Mouse (Mus musculus): ENCODE results near the gene Vmn2r87. TPM values are rescaled to one million over a fixed set of nuclear protein-coding genes. Genes with fewer than 3 reads are reported as not detected.
"Not testable (repeated sequence)": the region's sequence is repeated elsewhere in the genome, so short reads cannot be mapped to it uniquely, and the experiment has no call there.

The Vmn2r87 gene
- total RNA-seq (2012; rRNA removed), result not detected in 2 replicates
- total RNA-seq (2014; rRNA removed), result not detected in 2 replicates
- polyA plus RNA-seq (2012; ENCODE audit: insufficient read length, low read depth), result not detected in 2 replicates

GRCm38 (mm10) chr10:130497296-130497695 lies at the start of gene Vmn2r87:
Vmn2r87 (minus strand) TSS chr10:130497396.
- dilution Hi-C loops (cut with MboI; ENCODE audit: extremely low pct_ligation_motif_present, extremely low pct_unique_long_range_greater_than_20kb, low sequenced_read_pairs), result no loop called here
- no peak for TF ChIP-seq TBP (conservative IDR thresholded peaks at IDR 0.05; ENCODE audit: low read depth, low read length)
- TF ChIP-seq SMC3 (IDR thresholded peaks at IDR 0.05; ENCODE audit: low read depth, low read length), result no peak
- no peak for TF ChIP-seq EP300 (IDR thresholded peaks at IDR 0.05; ENCODE audit: low read length)
- TF ChIP-seq TCF12 (IDR thresholded peaks at IDR 0.05; ENCODE audit: low read depth, low read length), result no peak
- no peak for TF ChIP-seq MAX (IDR thresholded peaks at IDR 0.05; ENCODE audit: low read length)
- TF ChIP-seq GABPA (IDR thresholded peaks at IDR 0.05; ENCODE audit: insufficient replicate concordance, low read depth, low read length), result no peak
- Histone ChIP-seq H3K4me1 (ENCODE audit: control insufficient read depth in 1 of 2, insufficient read depth in 2 of 2) (no peaks in the 10 kb centered on the region), H3K27me3 (replicated peaks) (no peaks in the 10 kb centered on the region), H3K4me2 (ENCODE audit: insufficient read depth, low read depth, poor library complexity, severe bottlenecking) (no peak within 1 kb of the TSS), H3K79me2 (replicated peaks; ENCODE audit: control insufficient read depth, extremely low read depth, insufficient read depth, poor library complexity, severe bottlenecking) (no peaks in the 10 kb centered on the region), H3K9ac (ENCODE audit: insufficient read depth, low read depth) (no peak within 1 kb of the TSS), H3K36me3 (replicated peaks in 1 of 2; ENCODE audit: control insufficient read depth in 1 of 2, insufficient read depth in 1 of 2, low read length in 1 of 2) (no peaks in the 10 kb centered on the region), H3K9me3 (replicated peaks; ENCODE audit: low read length) (no peaks in the 10 kb centered on the region), H3K27ac (ENCODE audit: insufficient read depth, low read depth) (no peak within 1 kb of the TSS), H3K4me3 (replicated peaks in 1 of 3; ENCODE audit: low read depth in 2 of 3, low read length in 2 of 3, poor library complexity in 1 of 3) (no peak within 1 kb of the TSS)
- no peak for DNase-seq (ENCODE audit: extremely low read depth)
- in situ Hi-C loops (cut with MboI; ENCODE audit: low pct_ligation_motif_present, low pct_unique_long_range_greater_than_20kb, low sequenced_read_pairs), result no loop called here

GRCm38 (mm10) chr10:130544331-130544730 lies 47.1 kb upstream of the Vmn2r87 start:
- in situ Hi-C loops (cut with MboI; ENCODE audit: low pct_ligation_motif_present, low pct_unique_long_range_greater_than_20kb, low sequenced_read_pairs); DNase-seq (ENCODE audit: extremely low read depth); H3K4me3 ChIP-seq (replicated peaks in 1 of 3; ENCODE audit: low read depth in 2 of 3, low read length in 2 of 3, poor library complexity in 1 of 3); H3K27ac ChIP-seq (ENCODE audit: insufficient read depth, low read depth); H3K36me3 ChIP-seq (replicated peaks in 1 of 2; ENCODE audit: control insufficient read depth in 1 of 2, insufficient read depth in 1 of 2, low read length in 1 of 2); dilution Hi-C loops (cut with MboI; ENCODE audit: extremely low pct_ligation_motif_present, extremely low pct_unique_long_range_greater_than_20kb, low sequenced_read_pairs); H3K9ac ChIP-seq (ENCODE audit: insufficient read depth, low read depth); H3K9me3 ChIP-seq (replicated peaks; ENCODE audit: low read length); H3K27me3 ChIP-seq (replicated peaks): not testable (repeated sequence)
- H3K79me2 ChIP-seq (replicated peaks; ENCODE audit: control insufficient read depth, extremely low read depth, insufficient read depth, poor library complexity, severe bottlenecking), result peaks cover 48% of the 10 kb centered on the region
- H3K4me1 ChIP-seq (ENCODE audit: control insufficient read depth in 1 of 2, insufficient read depth in 2 of 2), result peaks cover 3 to 23% of the 10 kb centered on the region in 2 experiments; a peak in 2 of 4 replicates
- peak overlapping the region; percentile 99 for H3K4me2 ChIP-seq (ENCODE audit: insufficient read depth, low read depth, poor library complexity, severe bottlenecking)

- Histone ChIP-seq H3K79me2 (replicated peaks; ENCODE audit: control insufficient read depth, extremely low read depth, insufficient read depth, poor library complexity, severe bottlenecking) (peaks cover 38% of the 10 kb centered on the region), H3K4me1 (ENCODE audit: control insufficient read depth in 1 of 2, insufficient read depth in 2 of 2) (peaks cover 3 to 18% of the 10 kb centered on the region in 2 experiments; a peak in 2 of 4 replicates), H3K9ac (ENCODE audit: insufficient read depth, low read depth) (peak overlapping the region; percentile 84), H3K4me3 (replicated peaks in 1 of 3; ENCODE audit: low read depth in 2 of 3, low read length in 2 of 3, poor library complexity in 1 of 3) (peak overlapping the region; percentile 61 to 92 (median 89)), H3K4me2 (ENCODE audit: insufficient read depth, low read depth, poor library complexity, severe bottlenecking) (peak overlapping the region; percentile 99), H3K27ac (ENCODE audit: insufficient read depth, low read depth) (peak overlapping the region; percentile 59)
- in situ Hi-C loops (cut with MboI; ENCODE audit: low pct_ligation_motif_present, low pct_unique_long_range_greater_than_20kb, low sequenced_read_pairs); dilution Hi-C loops (cut with MboI; ENCODE audit: extremely low pct_ligation_motif_present, extremely low pct_unique_long_range_greater_than_20kb, low sequenced_read_pairs); H3K27me3 ChIP-seq (replicated peaks); H3K9me3 ChIP-seq (replicated peaks; ENCODE audit: low read length); H3K36me3 ChIP-seq (replicated peaks in 1 of 2; ENCODE audit: control insufficient read depth in 1 of 2, insufficient read depth in 1 of 2, low read length in 1 of 2): not testable (repeated sequence)
- TF ChIP-seq MXI1 (IDR thresholded peaks at IDR 0.05; ENCODE audit: low read depth, low read length) (peak; percentile 89), MYC (IDR thresholded peaks at IDR 0.05; ENCODE audit: low read depth, low read length) (peak; percentile 75), POLR2A (IDR thresholded peaks at IDR 0.05; ENCODE audit: low read depth, low read length) (peak; percentile 84), ZMIZ1 (IDR thresholded peaks at IDR 0.05; ENCODE audit: low read depth, low read length) (0 out of 2 replicates have a peak, but pooled peaks have one; percentile 53), HCFC1 (IDR thresholded peaks at IDR 0.05; ENCODE audit: low read depth, low read length) (peak; percentile 16; the same call in 1 of the 2 replicates), NELFE (IDR thresholded peaks at IDR 0.05; ENCODE audit: low read depth, low read length) (peak; percentile 69), TBP (conservative IDR thresholded peaks at IDR 0.05; ENCODE audit: low read depth, low read length) (peak; percentile 77), POLR2AphosphoS2 (IDR thresholded peaks at IDR 0.05; ENCODE audit: low read depth, low read length) (peak; percentile 61; the same call in 1 of the 2 replicates), NRF1 (IDR thresholded peaks at IDR 0.05; ENCODE audit: low read depth, low read length) (0 out of 2 replicates have a peak, but pooled peaks have one; percentile 13), IRF4 (IDR thresholded peaks at IDR 0.05; ENCODE audit: low read depth, low read length) (peak; percentile 38; the same call in 1 of the 2 replicates), TCF12 (IDR thresholded peaks at IDR 0.05; ENCODE audit: low read depth, low read length) (peak; percentile 41; the same call in 1 of the 2 replicates), MAX (IDR thresholded peaks at IDR 0.05; ENCODE audit: low read length) (peak; percentile 76), SIN3A (IDR thresholded peaks at IDR 0.05; ENCODE audit: low read length) (peak; percentile 68; the same call in 1 of the 2 replicates), ELF1 (IDR thresholded peaks at IDR 0.05; ENCODE audit: low read depth, low read length) (0 out of 2 replicates have a peak, but pooled peaks have one; percentile 54)
- DNase-seq (ENCODE audit: extremely low read depth), result peak; percentile 84
Measured at GRCm38 (mm10) chr10:130541931-130542691, 44.9 kb upstream of the Vmn2r87 start.

Measured in CH12.LX (cell line).